Mouse (Mus musculus) layer of hippocampus, postnatal 14 days (tissue): Measurements from ENCODE around the gene Ghsr. TPM values are rescaled to one million over a fixed set of nuclear protein-coding genes. Genes with fewer than 3 reads are reported as not detected.

Experiments used
- DNase-seq, 2 experiments: peaks; one replicate each; pipeline ENCODE4 v3.0.0; 2021 to 2022; ENCODE audit warnings: low spot score in 2 of 2, mixed read lengths in 1 of 2
- total RNA-seq, 2 experiments: library from RNA; stranded (reverse); gene quantifications; 2 replicates each; pipeline ENCODE4 v1.2.3; 2021

Gene Ghsr
- total RNA-seq, 2 experiments from 2014 or later, result 0.99 to 1.1 TPM

DNA sequence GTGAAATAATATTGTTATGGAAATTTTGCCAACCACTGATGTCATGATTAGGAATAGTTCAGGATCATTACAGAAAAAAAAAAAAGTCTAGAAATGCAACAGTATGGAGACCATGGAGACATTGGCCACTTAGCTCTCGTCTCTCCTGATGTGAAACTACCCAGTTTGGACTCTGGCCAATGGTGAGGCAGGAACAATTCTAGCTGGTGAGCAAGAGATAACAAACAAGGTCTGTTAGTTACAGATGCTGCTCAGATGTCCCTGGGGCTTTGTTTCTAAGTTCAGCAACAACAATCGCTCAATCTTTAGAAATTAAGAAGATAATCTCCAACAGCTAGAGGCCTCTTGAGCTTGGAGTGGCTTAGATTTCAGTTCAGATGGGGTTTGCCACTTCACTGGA lies 37.4 kb downstream of the Ghsr start:
- DNase-seq, result no peak

GRCm38 (mm10) chr3:27411286-27411685 lies 40.1 kb downstream of the Ghsr start:
- DNase-seq, result no peak

- DNase-seq, result no peak
These were observed 42.4 kb downstream of the Ghsr start for GRCm38 (mm10) chr3:27413566-27413965.

DNA sequence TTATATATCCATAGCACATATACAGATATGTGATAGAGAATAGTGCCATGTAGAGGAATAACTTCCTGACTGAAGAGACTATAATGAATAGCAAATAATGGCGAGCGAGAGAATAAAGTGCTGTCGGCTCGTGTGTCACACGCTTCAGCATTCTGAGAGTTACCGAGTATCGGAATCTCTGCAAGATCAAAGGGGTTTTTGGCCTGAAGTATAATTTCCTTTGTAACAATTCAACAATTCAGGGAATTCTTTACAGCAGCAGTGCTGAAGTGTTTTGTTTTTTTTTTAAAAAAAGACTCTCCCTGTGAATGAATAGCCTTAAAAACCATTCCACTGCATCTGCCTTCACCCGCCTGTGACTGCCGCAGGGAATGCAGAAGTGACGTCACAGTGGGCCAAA lies 45.6 kb downstream of the Ghsr start:
- DNase-seq, result no peak

DNA sequence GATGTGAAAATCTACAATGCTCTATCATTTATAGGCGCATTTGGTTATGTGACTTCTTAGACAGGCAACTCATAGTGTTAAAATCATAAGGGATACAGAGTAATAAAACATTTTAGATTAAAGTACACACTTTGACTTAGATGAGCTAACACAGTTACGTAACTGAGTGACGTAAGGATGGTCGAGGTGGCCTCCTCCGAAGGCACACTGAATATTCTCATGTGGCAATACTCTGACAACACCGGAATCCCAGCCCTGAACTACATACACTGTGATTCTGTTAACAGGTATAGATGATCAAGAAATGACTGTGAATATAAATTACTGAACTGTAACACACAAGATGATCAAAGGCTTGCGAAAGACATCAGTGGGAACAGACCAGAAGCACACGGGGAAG lies 47.5 kb downstream of the Ghsr start:
- DNase-seq, result no peak

DNA sequence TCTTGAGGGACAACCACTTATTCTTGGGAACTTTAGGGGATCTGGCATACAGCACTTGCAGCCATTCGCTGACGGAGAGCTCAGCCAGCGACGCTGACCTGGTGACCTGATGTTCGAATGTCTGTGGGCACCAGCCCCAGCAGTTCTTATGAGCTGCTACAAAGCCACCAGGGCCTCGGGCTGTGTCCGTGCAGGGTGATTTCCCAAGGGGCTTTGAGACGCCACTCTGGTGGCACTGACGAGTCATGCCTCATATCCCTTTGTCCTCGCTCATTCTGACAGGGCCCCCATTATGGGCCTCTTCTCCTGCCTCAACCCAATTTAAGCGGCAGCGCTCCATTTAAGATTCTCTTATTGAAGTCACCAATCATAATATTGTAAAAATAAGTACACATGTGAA lies 50.8 kb downstream of the Ghsr start:
- no peak for DNase-seq

GRCm38 (mm10) chr3:27422521-27422920 lies 51.4 kb downstream of the Ghsr start:
- no peak for DNase-seq

DNA sequence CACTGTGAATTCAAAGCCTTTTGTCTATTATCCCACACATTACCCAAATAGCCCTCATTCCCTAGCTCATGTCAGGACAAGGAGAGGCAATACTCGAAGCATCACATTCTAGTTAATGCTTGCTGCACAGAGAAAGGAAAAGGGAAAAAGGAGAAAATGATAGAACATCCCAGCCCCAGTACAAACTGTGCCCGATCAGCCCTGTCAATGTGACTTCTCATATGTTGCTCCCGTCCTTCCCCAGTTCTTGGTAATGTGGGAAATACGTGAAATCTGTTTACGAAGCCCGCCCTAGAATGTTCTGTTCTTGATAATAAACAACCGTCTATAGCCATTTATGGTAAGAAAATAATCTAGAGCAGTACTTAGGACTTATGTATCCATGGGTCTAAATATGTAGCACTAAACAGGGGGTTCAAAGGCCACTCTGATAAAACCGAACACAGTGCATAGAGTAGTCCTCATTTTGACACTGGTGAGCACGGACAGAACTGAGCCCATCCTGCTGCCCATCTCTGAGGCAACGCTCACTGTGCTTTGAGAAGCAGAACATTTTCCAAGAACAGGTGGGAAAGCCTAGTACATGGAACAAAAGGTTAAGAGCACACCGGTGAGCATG lies 53.0 kb downstream of the Ghsr start:
- DNase-seq, result no peak

DNA sequence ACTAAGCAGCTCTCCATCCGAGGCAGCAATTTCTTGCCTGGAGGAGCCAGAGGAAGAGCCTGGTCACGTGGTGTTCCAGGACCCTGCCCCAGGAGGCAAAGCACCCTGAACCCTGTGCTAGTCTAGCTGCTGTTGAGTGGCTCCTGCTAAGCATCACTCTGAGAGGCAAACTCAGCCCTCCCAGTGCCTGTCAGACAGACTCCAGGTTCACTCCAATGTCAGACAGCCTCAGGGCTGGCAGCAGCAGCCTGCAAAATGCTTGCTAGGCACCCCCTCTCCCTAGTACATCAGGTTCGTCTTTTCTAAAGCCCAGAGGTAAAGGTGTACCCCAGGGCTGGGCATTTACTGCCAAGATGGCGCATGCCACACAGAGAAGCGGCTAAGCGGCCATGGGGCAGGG lies 56.3 kb downstream of the Ghsr start:
- DNase-seq, result no peak

Other genes starting within 250 kb of the Ghsr start
- gene Ect2, start 217.5 kb upstream of the Ghsr start, total RNA-seq, result 1 to 10 TPM; 1.8 to 2.6 TPM
- gene Nceh1, start 188.4 kb upstream of the Ghsr start, total RNA-seq, result 10 to 100 TPM; 93.7 to 95.0 TPM
- 1 to 10 TPM in 1 of 2 experiments, under 1 TPM in 1; 0.81 to 1.2 TPM for gene Tnfsf10, start 54.3 kb upstream of the Ghsr start, total RNA-seq